Mouse (Mus musculus) kidney, adult 2 months (tissue): Measurements from ENCODE around the gene Enoph1. TPM values are rescaled to one million over a fixed set of nuclear protein-coding genes. Genes with fewer than 3 reads are reported as not detected.

Experiments
- DNase-seq: peaks from one replicate; pipeline ENCODE4 v3.0.0; 2021
- H3K27ac ChIP-seq: fragments of 200-500 bp; 2 replicates; pipeline ENCODE4 v1.5.1; 2012; ENCODE audit warnings: low read depth, low read length, control low read depth, inconsistent platforms; ENCODE audit not compliant: insufficient read depth
- H3K27me3 ChIP-seq: fragments of 200-500 bp; replicated peaks from 2 replicates; pipeline ENCODE4 v1.6.1; 2012; ENCODE audit warnings: mild to moderate bottlenecking, moderate library complexity, low read length, inconsistent platforms; ENCODE audit not compliant: control insufficient read depth, insufficient read depth
- H3K36me3 ChIP-seq: fragments of 200-500 bp; 2 replicates; pipeline ENCODE4 v1.6.1; 2012; ENCODE audit warnings: mild to moderate bottlenecking, moderate library complexity, low read length, inconsistent platforms; ENCODE audit not compliant: control insufficient read depth, insufficient read depth
- H3K4me1 ChIP-seq: fragments of 200-500 bp; 2 replicates; pipeline ENCODE4 v1.6.1; 2011; ENCODE audit warnings: low read length; ENCODE audit not compliant: control insufficient read depth, insufficient read depth
- H3K4me3 ChIP-seq: fragments of 200-500 bp; 2 replicates; pipeline ENCODE4 v1.5.1; 2011; ENCODE audit warnings: mild to moderate bottlenecking, low read depth, low read length, control low read depth; ENCODE audit not compliant: insufficient read depth
- CTCF ChIP-seq: fragments of 200-500 bp; conservative IDR thresholded peaks from 2 replicates; pipeline ENCODE4 v1.5.1; 2011; ENCODE audit warnings: low read depth, mild to moderate bottlenecking, control low read depth, low read length, moderate library complexity, mixed read lengths; ENCODE audit not compliant: insufficient read depth, insufficient read length
- POLR2A ChIP-seq: fragments of 200-500 bp; IDR thresholded peaks from one replicate; pipeline ENCODE4 v1.6.1; 2011; ENCODE audit warnings: low read depth, low read length, control low read depth
- WGBS: fragments of 180-500 bp; shearing (Covaris S2); methylation state at CpG from one replicate; pipeline ENCODE4 v1.1.7; 2018; 5-methylcytosine and 5-hydroxymethylcytosine counted together
- polyA plus RNA-seq: library from polyadenylated mRNA; depleted of rRNA; stranded (reverse); fragments of >200 nt; gene quantifications from 2 replicates; pipeline ENCODE4 v1.2.3, GENCODE M21; 2012

The Enoph1 gene
- polyA plus RNA-seq, 1 experiment = 17.9 TPM

GRCm38 (mm10) chr5:100030069-100030468, 9.7 kb upstream of the Enoph1 start:
- H3K36me3 ChIP-seq = peaks cover 3% of the 10 kb centered on the region; the same call in 1 of the 2 replicates
- no peaks in the 10 kb centered on the region; the same call in 1 of the 2 replicates for H3K4me1 ChIP-seq
- no peak overlapping the region for H3K27ac ChIP-seq
- WGBS = 19% methylated on average over 6 of the region's 6 CpGs
- no peak for DNase-seq
- TF ChIP-seq CTCF = no peak
- no peak for TF ChIP-seq POLR2A
- H3K27me3 ChIP-seq = no peaks in the 10 kb centered on the region
- no peak overlapping the region for H3K4me3 ChIP-seq

GRCm38 (mm10) chr5:100032107-100032506, 7.7 kb upstream of the Enoph1 start:
- TF ChIP-seq POLR2A (no peak), CTCF (no peak)
- peaks cover 3% of the 10 kb centered on the region; the same call in 1 of the 2 replicates for H3K36me3 ChIP-seq
- 99% methylated on average over 2 of the region's 2 CpGs for WGBS

GRCm38 (mm10) chr5:100032646-100033045, 7.1 kb upstream of the Enoph1 start:
- no peaks in the 10 kb centered on the region for H3K27me3 ChIP-seq
- H3K4me1 ChIP-seq = peaks cover 6% of the 10 kb centered on the region; the same call in 1 of the 2 replicates
- H3K27ac ChIP-seq = no peak overlapping the region
- WGBS = 81% methylated on average over 3 of the region's 3 CpGs
- TF ChIP-seq POLR2A = no peak
- TF ChIP-seq CTCF = no peak
- H3K4me3 ChIP-seq = no peak overlapping the region
- no peak for DNase-seq
- H3K36me3 ChIP-seq = peaks cover 3% of the 10 kb centered on the region; the same call in 1 of the 2 replicates

More at GRCm38 (mm10) chr5:100032107-100032506, 7.7 kb upstream of the Enoph1 start:
- no peaks in the 10 kb centered on the region for H3K27me3 ChIP-seq
- no peak for DNase-seq
- H3K4me1 ChIP-seq = peaks cover 5% of the 10 kb centered on the region; the same call in 1 of the 2 replicates
- no peak overlapping the region for H3K27ac ChIP-seq
- no peak overlapping the region for H3K4me3 ChIP-seq

- Histone ChIP-seq H3K4me1 (peaks cover 9% of the 10 kb centered on the region; the same call in 1 of the 2 replicates), H3K27me3 (no peaks in the 10 kb centered on the region), H3K4me3 (no peak overlapping the region), H3K27ac (no peak overlapping the region), H3K36me3 (peaks cover 3% of the 10 kb centered on the region; the same call in 1 of the 2 replicates)
- 16% methylated on average over 7 of the region's 7 CpGs for WGBS
- no peak for DNase-seq
- TF ChIP-seq CTCF (no peak; the same call in 1 of the 2 replicates), POLR2A (no peak)
These were observed 3.8 kb upstream of the Enoph1 start for GRCm38 (mm10) chr5:100035950-100036349.

GRCm38 (mm10) chr5:100036681-100037080, 3.1 kb upstream of the Enoph1 start:
- H3K27me3 ChIP-seq = no peaks in the 10 kb centered on the region
- H3K4me3 ChIP-seq = no peak overlapping the region
- peaks cover 3% of the 10 kb centered on the region; the same call in 1 of the 2 replicates for H3K36me3 ChIP-seq
- peaks cover 9% of the 10 kb centered on the region; the same call in 1 of the 2 replicates for H3K4me1 ChIP-seq
- TF ChIP-seq POLR2A (no peak), CTCF (no peak)
- no peak overlapping the region for H3K27ac ChIP-seq
- 12% methylated on average over 7 of the region's 7 CpGs for WGBS
- no peak for DNase-seq

- Histone ChIP-seq H3K27me3 (no peaks in the 10 kb centered on the region), H3K4me1 (peaks cover 9% of the 10 kb centered on the region; the same call in 1 of the 2 replicates), H3K27ac (peak overlapping the region; percentile 96), H3K36me3 (peaks cover 3% of the 10 kb centered on the region; the same call in 1 of the 2 replicates), H3K4me3 (peak overlapping the region; percentile 92)
- 2% methylated on average over 44 of the region's 45 CpGs for WGBS
- DNase-seq = peak; percentile 93
- TF ChIP-seq POLR2A = no peak
- no peak for TF ChIP-seq CTCF
These were observed 1.6 kb upstream of the Enoph1 start for GRCm38 (mm10) chr5:100037965-100038713.

- TF ChIP-seq POLR2A (no peak), CTCF (peak; percentile 72)
- WGBS = under 1% methylated on average over 113 of the region's 113 CpGs
- H3K36me3 ChIP-seq = no peaks in the 10 kb centered on the region; the same call in 1 of the 2 replicates
- peak; percentile 97 for DNase-seq
- H3K27ac ChIP-seq = peak overlapping the region; percentile 96
- H3K27me3 ChIP-seq = no peaks in the 10 kb centered on the region
- peak overlapping the region; percentile 92 for H3K4me3 ChIP-seq
- H3K4me1 ChIP-seq = peaks cover 12% of the 10 kb centered on the region; the same call in 1 of the 2 replicates
These were observed 827 bp upstream of the Enoph1 start for GRCm38 (mm10) chr5:100038714-100039601.
